Mouse (Mus musculus) bone marrow macrophage, adult 2 months (primary cell): ENCODE measurements at regions not wholly inside any gene's neighbourhood (a gene's known extent, or its start where the extent isn't known, plus 50 kb on each side); places are given as distances from the start of the nearest gene placed in this dataset.

Source experiments
- CTCF ChIP-seq: IDR thresholded peaks from 2 replicates; pipeline ENCODE4 v1.5.1; 2012; ENCODE audit warnings: low read depth, mild to moderate bottlenecking, low read length, moderate library complexity
- POLR2A ChIP-seq: IDR thresholded peaks from 2 replicates; pipeline ENCODE4 v1.6.1; 2012; ENCODE audit warnings: mild to moderate bottlenecking, low read depth, low read length, borderline replicate concordance

DNA sequence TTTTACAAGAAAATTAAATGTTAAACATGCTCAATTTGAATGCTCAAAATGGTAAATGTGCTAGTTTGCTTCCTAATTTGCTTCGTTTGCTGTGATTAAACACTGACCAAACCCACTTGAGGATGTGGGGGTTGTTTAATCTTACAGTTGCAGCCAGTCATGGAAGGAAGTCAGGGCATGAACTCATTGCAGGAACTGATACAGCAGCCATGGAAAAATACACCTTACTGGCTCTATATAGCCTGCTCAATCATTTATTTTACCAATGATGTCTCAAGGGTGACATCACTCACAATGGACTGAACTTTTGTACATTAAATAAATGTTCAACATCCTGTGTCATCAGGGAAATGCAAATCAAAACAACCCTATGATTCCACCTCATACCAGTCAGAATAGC lies 430.0 kb upstream of the Negr1 start:
- TF ChIP-seq CTCF (no peak), POLR2A (no peak)
